Mouse (Mus musculus): ENCODE data around the gene Rpl13a. TPM values are rescaled to one million over a fixed set of nuclear protein-coding genes. Genes with fewer than 3 reads are reported as not detected.
"Not testable (repeated sequence)": the region's sequence is repeated elsewhere in the genome, so short reads cannot be mapped to it uniquely, and the experiment has no call there.

The Rpl13a gene
- polyA plus RNA-seq, 1 experiment from 2014 or later, result 1,060 TPM

- no peaks in the 10 kb centered on the region for H3K27me3 ChIP-seq (ENCODE audit: insufficient read depth, poor library complexity, severe bottlenecking)
- WGBS, result 4% methylated on average over 69 of the region's 69 CpGs
- no peaks in the 10 kb centered on the region for H3K9me3 ChIP-seq
- peaks cover 21% of the 10 kb centered on the region for H3K4me1 ChIP-seq
- H3K27ac ChIP-seq, result peak within 1 kb of the TSS; percentile 96
- H3K36me3 ChIP-seq, result peaks cover 20% of the 10 kb centered on the region
- peak; percentile 98 for DNase-seq (ENCODE audit: low spot score)
- H3K4me3 ChIP-seq, result peak within 1 kb of the TSS; percentile 77
Measured at GRCm38 (mm10) chr7:45154096-45154992, 25.8 kb upstream of the Rpl13a start, which contains the start of the genes Pih1d1 and Aldh16a1. Gene Pih1d1, plus strand, starts transcription at chr7:45154303. Gene Aldh16a1, minus strand, starts transcription at chr7:45154584.

DNA sequence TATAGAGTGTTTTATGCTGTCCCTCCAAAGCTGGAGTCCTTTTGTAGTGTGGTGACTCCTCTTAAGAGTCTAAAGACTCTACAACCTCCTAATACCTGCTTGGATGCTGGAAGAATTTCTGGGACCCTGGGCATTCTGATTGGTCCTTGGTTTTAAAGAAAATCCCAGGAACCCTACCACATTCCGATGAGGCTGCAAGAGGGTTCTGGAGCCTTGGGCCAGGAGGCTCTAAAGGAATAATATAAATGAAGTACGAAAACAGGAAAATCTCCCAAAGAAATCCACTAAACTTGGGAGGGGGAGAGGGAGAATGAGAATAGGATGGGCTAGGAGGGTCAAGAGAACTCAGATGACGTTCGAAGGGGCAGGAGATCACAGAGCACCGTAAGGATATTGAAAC is 25.0 kb upstream of the Rpl13a start:
- DNase-seq (ENCODE audit: low spot score), result no peak

DNA sequence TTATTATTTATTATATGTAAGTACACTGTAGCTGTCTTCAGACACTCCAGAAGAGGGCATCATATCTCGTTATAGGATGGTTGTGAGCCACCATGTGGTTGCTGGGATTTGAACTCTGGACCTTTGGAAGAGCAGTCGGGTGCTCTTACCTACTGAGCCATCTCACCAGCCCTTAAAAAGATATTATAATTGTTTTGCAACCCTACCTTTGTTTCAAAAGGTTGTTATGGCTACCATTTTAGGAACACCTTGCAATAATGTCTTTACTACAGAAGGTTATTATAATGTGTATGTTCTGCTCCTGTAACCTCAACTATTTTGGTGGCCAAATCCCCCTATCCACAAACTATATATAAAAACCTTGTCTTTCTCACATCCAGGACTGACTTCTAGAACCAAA is 24.5 kb upstream of the Rpl13a start:
- Histone ChIP-seq H3K36me3 (peaks cover 13% of the 10 kb centered on the region), H3K4me1 (peaks cover 30% of the 10 kb centered on the region), H3K27ac (peak overlapping the region; percentile 96; the same call in 1 of the 2 replicates), H3K4me3 (peak overlapping the region; percentile 77; the same call in 1 of the 2 replicates)
- H3K9me3 ChIP-seq; H3K27me3 ChIP-seq (ENCODE audit: insufficient read depth, poor library complexity, severe bottlenecking); DNase-seq (ENCODE audit: low spot score): not testable (repeated sequence)
- WGBS, result 87% methylated on average over 2 of the region's 2 CpGs

More for the DNA sequence above, 25.0 kb upstream of the Rpl13a start:
- WGBS, result 6% methylated on average over 5 of the region's 5 CpGs
- H3K9me3 ChIP-seq, result no peaks in the 10 kb centered on the region
- peak overlapping the region; percentile 96 for H3K27ac ChIP-seq
- H3K27me3 ChIP-seq (ENCODE audit: insufficient read depth, poor library complexity, severe bottlenecking), result no peaks in the 10 kb centered on the region
- H3K36me3 ChIP-seq, result peaks cover 14% of the 10 kb centered on the region
- peak overlapping the region; percentile 77 for H3K4me3 ChIP-seq
- peaks cover 24% of the 10 kb centered on the region for H3K4me1 ChIP-seq

- H3K4me3 ChIP-seq, result no peak overlapping the region
- H3K27ac ChIP-seq, result no peak overlapping the region
- peaks cover 33% of the 10 kb centered on the region for H3K4me1 ChIP-seq
- DNase-seq (ENCODE audit: low spot score), result no peak
- H3K9me3 ChIP-seq, result no peaks in the 10 kb centered on the region
- 68% methylated on average over 11 of the region's 11 CpGs for WGBS
- no peaks in the 10 kb centered on the region for H3K27me3 ChIP-seq (ENCODE audit: insufficient read depth, poor library complexity, severe bottlenecking)
- H3K36me3 ChIP-seq, result peaks cover 19% of the 10 kb centered on the region
Measured at GRCm38 (mm10) chr7:45151303-45151702, 22.7 kb upstream of the Rpl13a start.

- no peaks in the 10 kb centered on the region for H3K9me3 ChIP-seq
- no peaks in the 10 kb centered on the region for H3K27me3 ChIP-seq (ENCODE audit: insufficient read depth, poor library complexity, severe bottlenecking)
- no peak overlapping the region for H3K4me3 ChIP-seq
- peaks cover 29% of the 10 kb centered on the region for H3K36me3 ChIP-seq
- peak overlapping the region; percentile 63 for H3K27ac ChIP-seq
- peaks cover 33% of the 10 kb centered on the region for H3K4me1 ChIP-seq
- WGBS, result 59% methylated on average over 4 of the region's 4 CpGs
- no peak for DNase-seq (ENCODE audit: low spot score)
Measured at GRCm38 (mm10) chr7:45150321-45150720, 21.8 kb upstream of the Rpl13a start.

GRCm38 (mm10) chr7:45149545-45149944 is 21.0 kb upstream of the Rpl13a start:
- 60% methylated on average over 6 of the region's 6 CpGs for WGBS
- peaks cover 27% of the 10 kb centered on the region; the same call in 1 of the 2 replicates for H3K4me1 ChIP-seq
- no peaks in the 10 kb centered on the region for H3K27me3 ChIP-seq (ENCODE audit: insufficient read depth, poor library complexity, severe bottlenecking)
- H3K27ac ChIP-seq, result no peak overlapping the region; the same call in 1 of the 2 replicates
- DNase-seq (ENCODE audit: low spot score), result no peak
- no peak overlapping the region for H3K4me3 ChIP-seq
- H3K36me3 ChIP-seq, result peaks cover 36% of the 10 kb centered on the region
- no peaks in the 10 kb centered on the region for H3K9me3 ChIP-seq

GRCm38 (mm10) chr7:45148534-45149098 is 20.1 kb upstream of the Rpl13a start:
- DNase-seq (ENCODE audit: low spot score), result no peak
- Histone ChIP-seq H3K9me3 (no peaks in the 10 kb centered on the region), H3K27me3 (ENCODE audit: insufficient read depth, poor library complexity, severe bottlenecking) (no peaks in the 10 kb centered on the region), H3K27ac (peak overlapping the region; percentile 62), H3K4me3 (no peak overlapping the region), H3K4me1 (peaks cover 25% of the 10 kb centered on the region; the same call in 1 of the 2 replicates), H3K36me3 (peaks cover 44% of the 10 kb centered on the region)
- WGBS, result 37% methylated on average over 4 of the region's 4 CpGs

DNA sequence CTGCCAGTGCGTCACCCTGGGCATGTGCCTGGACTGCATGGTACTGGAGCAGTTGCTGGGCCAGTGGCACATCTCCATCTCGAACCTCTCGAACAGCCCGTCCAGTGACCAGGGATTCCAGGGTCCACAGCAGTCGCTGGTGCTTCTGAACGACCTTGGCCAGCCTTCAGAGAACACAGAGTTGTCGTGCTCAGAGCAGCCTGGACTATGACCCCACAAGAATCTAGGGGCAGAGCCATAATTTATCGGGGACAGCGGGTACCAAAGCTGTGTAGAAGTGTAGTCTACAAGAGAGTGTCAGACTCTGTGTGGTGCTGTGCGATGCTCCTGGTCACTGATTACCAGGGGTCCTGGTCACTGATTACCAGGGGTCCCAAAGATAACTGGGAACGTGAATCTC is 19.3 kb upstream of the Rpl13a start:
- 74% methylated on average over 11 of the region's 11 CpGs for WGBS
- H3K36me3 ChIP-seq, result peaks cover 51% of the 10 kb centered on the region
- H3K4me3 ChIP-seq, result no peak overlapping the region
- peaks cover 23% of the 10 kb centered on the region; the same call in 1 of the 2 replicates for H3K4me1 ChIP-seq
- no peaks in the 10 kb centered on the region for H3K27me3 ChIP-seq (ENCODE audit: insufficient read depth, poor library complexity, severe bottlenecking)
- no peaks in the 10 kb centered on the region for H3K9me3 ChIP-seq
- H3K27ac ChIP-seq, result 0 out of 2 replicates have a peak overlapping the region, but pooled peaks have one; percentile 62
- DNase-seq (ENCODE audit: low spot score), result no peak

DNA sequence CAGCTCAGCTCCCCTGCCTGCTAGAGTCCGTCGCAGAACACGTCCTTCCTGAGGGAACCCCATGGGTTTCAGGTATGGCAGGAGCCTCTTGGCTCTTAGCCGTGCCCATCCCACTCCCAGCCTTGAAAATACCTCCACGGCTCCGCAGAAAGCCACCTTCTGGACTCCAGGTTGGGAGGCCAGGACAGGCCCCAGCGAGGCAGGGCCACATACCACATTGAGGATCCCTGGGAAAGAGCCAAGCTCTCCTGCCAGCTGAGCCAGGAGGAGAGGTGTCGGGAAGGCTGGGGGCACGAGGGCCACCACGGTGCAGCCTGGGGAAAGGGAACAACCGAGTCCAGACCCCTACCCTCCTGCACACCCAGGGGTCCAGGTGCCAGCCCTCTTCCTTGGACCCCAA is 18.7 kb upstream of the Rpl13a start:
- H3K4me3 ChIP-seq, result no peak overlapping the region
- DNase-seq (ENCODE audit: low spot score), result no peak
- H3K4me1 ChIP-seq, result peaks cover 23% of the 10 kb centered on the region; the same call in 1 of the 2 replicates
- H3K27ac ChIP-seq, result no peak overlapping the region
- H3K36me3 ChIP-seq, result peaks cover 57% of the 10 kb centered on the region
- H3K9me3 ChIP-seq, result no peaks in the 10 kb centered on the region
- WGBS, result 87% methylated on average over 11 of the region's 11 CpGs
- H3K27me3 ChIP-seq (ENCODE audit: insufficient read depth, poor library complexity, severe bottlenecking), result no peaks in the 10 kb centered on the region

GRCm38 (mm10) chr7:45145460-45145859 is 16.9 kb upstream of the Rpl13a start:
- WGBS, result 93% methylated on average over 8 of the region's 8 CpGs
- Histone ChIP-seq H3K9me3 (no peaks in the 10 kb centered on the region), H3K27me3 (ENCODE audit: insufficient read depth, poor library complexity, severe bottlenecking) (no peaks in the 10 kb centered on the region), H3K4me1 (peaks cover 20% of the 10 kb centered on the region; the same call in 1 of the 2 replicates), H3K4me3 (no peak overlapping the region), H3K36me3 (peaks cover 67% of the 10 kb centered on the region), H3K27ac (no peak overlapping the region)
- DNase-seq (ENCODE audit: low spot score), result no peak

- Histone ChIP-seq H3K4me1 (peaks cover 22% of the 10 kb centered on the region; the same call in 1 of the 2 replicates), H3K27me3 (ENCODE audit: insufficient read depth, poor library complexity, severe bottlenecking) (no peaks in the 10 kb centered on the region), H3K9me3 (no peaks in the 10 kb centered on the region), H3K36me3 (peaks cover 67% of the 10 kb centered on the region), H3K4me3 (no peak overlapping the region), H3K27ac (no peak overlapping the region)
- no peak for DNase-seq (ENCODE audit: low spot score)
- WGBS, result 88% methylated on average over 13 of the region's 13 CpGs
Measured at GRCm38 (mm10) chr7:45144368-45145174, 16.0 kb upstream of the Rpl13a start.

- H3K27ac ChIP-seq, result no peak overlapping the region
- no peaks in the 10 kb centered on the region for H3K9me3 ChIP-seq
- 87% methylated on average over 5 of the region's 5 CpGs for WGBS
- H3K4me1 ChIP-seq, result 0 out of 2 replicates have a peak, but pooled peaks cover 9% of the 10 kb centered on the region
- peaks cover 5% of the 10 kb centered on the region; the same call in 1 of the 2 replicates for H3K27me3 ChIP-seq (ENCODE audit: insufficient read depth, poor library complexity, severe bottlenecking)
- peaks cover 54% of the 10 kb centered on the region for H3K36me3 ChIP-seq
- no peak overlapping the region for H3K4me3 ChIP-seq
- DNase-seq (ENCODE audit: low spot score), result no peak
Measured at GRCm38 (mm10) chr7:45141914-45142313, 13.4 kb upstream of the Rpl13a start.

Data from heart, embryonic 10.5 days (tissue).